Mouse (Mus musculus) adrenal gland, adult (tissue): ENCODE measurements around the gene Mib2.
A peak's percentile ranks its signal among the peaks of the same experiment; 100 is the strongest.

Experiments used
- DNase-seq, 2 experiments: peaks; one replicate each; pipeline ENCODE4 v3.0.0; 2022 to 2023; ENCODE audit warnings: low spot score in 1 of 2; ENCODE audit not compliant: inconsistent age in 2 of 2

Gene Mib2

GRCm38 (mm10) chr4:155624338-155625291 is 44.4 kb downstream of the Mib2 start, which contains the start of gene Cdk11b:
Gene Cdk11b, plus strand, starts transcription at chr4:155624854.
- peak; percentile 97 to 98 for DNase-seq

- no peak for DNase-seq
These were observed 50.7 kb downstream of the Mib2 start for GRCm38 (mm10) chr4:155618321-155618720.

GRCm38 (mm10) chr4:155613264-155613663 is 55.7 kb downstream of the Mib2 start:
- no peak for DNase-seq

- DNase-seq = no peak
These were observed 57.1 kb downstream of the Mib2 start for GRCm38 (mm10) chr4:155611860-155612259.

- no peak for DNase-seq
These were observed 62.2 kb downstream of the Mib2 start for GRCm38 (mm10) chr4:155606825-155607224.

GRCm38 (mm10) chr4:155605132-155605531 is 63.9 kb downstream of the Mib2 start:
- DNase-seq = no peak
